Mouse (Mus musculus): ENCODE results near the gene Klhl23. TPM values are rescaled to one million over a fixed set of nuclear protein-coding genes. Genes with fewer than 3 reads are reported as not detected.
A peak's percentile ranks its signal among the peaks of the same experiment; 100 is the strongest.

Gene Klhl23
- total and polyA plus RNA-seq, 3 experiments: 6.8 to 88.2 (median 54.3) TPM

DNA sequence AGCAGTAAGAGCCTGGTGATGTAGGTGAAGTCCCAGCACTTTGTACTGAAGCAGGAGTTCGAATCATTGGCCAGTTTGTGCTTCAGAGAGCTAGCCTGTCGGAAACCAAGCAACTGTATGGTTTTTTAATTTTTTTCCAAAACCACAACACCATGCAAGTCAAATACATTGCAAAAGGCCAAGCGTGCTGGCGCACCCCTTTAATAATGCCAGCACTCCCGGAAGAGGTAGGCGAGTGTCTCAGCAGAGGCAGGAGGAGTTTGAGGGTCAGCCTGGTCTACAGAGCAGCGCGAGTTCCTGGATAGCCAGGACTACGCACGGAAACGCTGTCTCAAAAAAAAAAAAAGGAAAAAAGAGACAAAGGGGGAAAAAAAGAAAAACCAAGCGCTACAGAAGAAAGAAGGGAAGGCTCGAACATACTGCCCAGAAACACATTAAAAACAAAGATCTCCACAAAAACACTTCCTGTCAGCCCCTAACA is 39.3 kb downstream of the Klhl23 start:
- H3K4me3 ChIP-seq (ENCODE audit: low read depth, low read length): peak overlapping the region; percentile 94
- ATAC-seq (ENCODE audit: extremely low read depth, insufficient number of reproducible peaks, low FRiP score, poor library complexity, severe bottlenecking): peak; percentile 75
- H3K36me3 ChIP-seq (replicated peaks): peaks cover 14% of the 10 kb centered on the region
- TF ChIP-seq GATA2 (IDR thresholded peaks at IDR 0.05; ENCODE audit: borderline replicate concordance, low read depth, low read length) (no peak), CTCF (IDR thresholded peaks at IDR 0.05; ENCODE audit: low read depth, low read length) (no peak), TAL1 (conservative IDR thresholded peaks at IDR 0.05; ENCODE audit: low read depth, low read length) (no peak), POLR2AphosphoS5 (IDR thresholded peaks at IDR 0.05; ENCODE audit: insufficient replicate concordance, low read depth, low read length) (no peak), GATA1 (IDR thresholded peaks at IDR 0.05; ENCODE audit: borderline replicate concordance, low read length) (no peak)
- no peaks in the 10 kb centered on the region for H3K9me3 ChIP-seq (replicated peaks)
- peaks cover 26% of the 10 kb centered on the region for H3K4me1 ChIP-seq (ENCODE audit: insufficient read depth, low read depth, low read length)
- peak; percentile 6 for DNase-seq (ENCODE audit: low spot score)
- no peaks in the 10 kb centered on the region for H3K27me3 ChIP-seq (ENCODE audit: insufficient read depth, low read length)

DNA sequence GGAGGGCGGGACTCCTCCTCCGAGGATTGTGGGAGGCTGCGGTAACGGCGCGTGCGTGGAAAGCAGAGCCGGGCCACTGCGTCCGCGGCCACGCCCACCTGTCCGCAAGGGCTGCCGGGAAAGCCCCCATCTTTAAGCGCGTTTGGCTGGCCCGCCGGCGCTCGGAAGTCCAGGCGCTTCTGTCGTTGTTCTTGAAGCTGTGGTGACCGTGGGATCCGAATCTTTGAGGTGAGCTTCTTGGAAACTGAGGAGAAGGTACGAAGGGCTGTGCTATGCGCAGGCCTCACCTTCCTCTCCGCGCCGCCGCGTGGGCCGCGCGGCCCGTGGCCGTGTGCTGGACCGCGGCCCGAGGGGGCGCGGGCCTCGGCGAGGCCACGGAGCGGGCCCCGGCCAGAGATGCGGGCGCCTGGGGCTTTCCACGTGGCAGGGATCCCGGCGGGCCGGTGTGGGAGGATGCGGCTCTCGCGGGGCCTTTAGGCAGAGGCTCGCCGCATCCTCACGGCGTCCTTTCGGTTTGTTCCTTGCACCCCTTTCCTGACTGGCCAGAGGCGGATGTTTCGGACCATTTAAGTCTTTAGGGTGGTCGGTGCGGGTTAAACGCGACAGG is 39.8 kb downstream of the Klhl23 start, which contains the start of gene Ssb:
Ssb (plus strand) TSS at position 78 of the 607 bp plus-strand sequence.
- Histone ChIP-seq H3K4me1 (ENCODE audit: insufficient read depth, low read depth, low read length) (peaks cover 26% of the 10 kb centered on the region), H3K27me3 (ENCODE audit: insufficient read depth, low read length) (no peaks in the 10 kb centered on the region), H3K36me3 (replicated peaks) (peaks cover 18% of the 10 kb centered on the region), H3K4me3 (ENCODE audit: low read depth, low read length) (peak within 1 kb of the TSS; percentile 94), H3K9me3 (replicated peaks) (no peaks in the 10 kb centered on the region)
- ATAC-seq (ENCODE audit: extremely low read depth, insufficient number of reproducible peaks, low FRiP score, poor library complexity, severe bottlenecking): peak; percentile 65; the same call in 1 of the 2 replicates
- DNase-seq (ENCODE audit: low spot score): peak; percentile 84
- no peak for TF ChIP-seq GATA1 (IDR thresholded peaks at IDR 0.05; ENCODE audit: borderline replicate concordance, low read length)
- no peak for TF ChIP-seq CTCF (IDR thresholded peaks at IDR 0.05; ENCODE audit: low read depth, low read length)
- TF ChIP-seq TAL1 (conservative IDR thresholded peaks at IDR 0.05; ENCODE audit: low read depth, low read length): no peak
- TF ChIP-seq POLR2AphosphoS5 (IDR thresholded peaks at IDR 0.05; ENCODE audit: insufficient replicate concordance, low read depth, low read length): no peak
- no peak for TF ChIP-seq GATA2 (IDR thresholded peaks at IDR 0.05; ENCODE audit: borderline replicate concordance, low read depth, low read length)

DNA sequence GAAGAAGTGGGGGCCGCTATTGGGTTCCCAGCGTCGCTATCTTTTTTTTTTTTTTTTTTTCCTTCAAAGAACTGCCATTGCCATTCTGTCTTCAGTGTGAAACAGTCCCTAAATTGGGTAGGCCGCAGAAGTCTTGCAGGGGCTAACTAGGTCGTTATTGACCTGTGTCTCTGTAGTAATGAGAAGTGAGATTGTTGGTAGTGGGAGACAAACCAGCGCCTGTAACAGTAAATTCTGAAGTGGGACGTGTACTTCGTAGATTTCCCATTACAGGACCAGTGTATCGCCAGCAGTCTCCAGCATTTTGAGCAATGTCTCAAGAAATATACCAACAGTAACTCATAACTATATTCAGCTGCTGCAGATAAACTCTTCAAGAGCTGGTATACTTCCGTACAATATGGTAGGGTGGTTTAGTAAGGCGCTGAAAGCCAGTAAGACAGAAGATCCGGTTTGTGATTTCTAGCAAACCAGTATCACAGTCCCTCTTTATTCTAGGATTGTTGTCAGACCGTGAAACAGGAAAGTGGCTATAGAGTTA is 40.4 kb downstream of the Klhl23 start:
- DNase-seq (ENCODE audit: low spot score): no peak
- no peaks in the 10 kb centered on the region for H3K9me3 ChIP-seq (replicated peaks)
- H3K4me3 ChIP-seq (ENCODE audit: low read depth, low read length): peak overlapping the region; percentile 94
- TF ChIP-seq POLR2AphosphoS5 (IDR thresholded peaks at IDR 0.05; ENCODE audit: insufficient replicate concordance, low read depth, low read length) (no peak), CTCF (IDR thresholded peaks at IDR 0.05; ENCODE audit: low read depth, low read length) (no peak), GATA2 (IDR thresholded peaks at IDR 0.05; ENCODE audit: borderline replicate concordance, low read depth, low read length) (no peak), GATA1 (IDR thresholded peaks at IDR 0.05; ENCODE audit: borderline replicate concordance, low read length) (no peak), TAL1 (conservative IDR thresholded peaks at IDR 0.05; ENCODE audit: low read depth, low read length) (no peak)
- ATAC-seq (ENCODE audit: extremely low read depth, insufficient number of reproducible peaks, low FRiP score, poor library complexity, severe bottlenecking): 0 out of 2 replicates have a peak, but pooled peaks have one; percentile 22
- H3K27me3 ChIP-seq (ENCODE audit: insufficient read depth, low read length): no peaks in the 10 kb centered on the region
- peaks cover 24% of the 10 kb centered on the region for H3K36me3 ChIP-seq (replicated peaks)
- peaks cover 23% of the 10 kb centered on the region for H3K4me1 ChIP-seq (ENCODE audit: insufficient read depth, low read depth, low read length)

DNA sequence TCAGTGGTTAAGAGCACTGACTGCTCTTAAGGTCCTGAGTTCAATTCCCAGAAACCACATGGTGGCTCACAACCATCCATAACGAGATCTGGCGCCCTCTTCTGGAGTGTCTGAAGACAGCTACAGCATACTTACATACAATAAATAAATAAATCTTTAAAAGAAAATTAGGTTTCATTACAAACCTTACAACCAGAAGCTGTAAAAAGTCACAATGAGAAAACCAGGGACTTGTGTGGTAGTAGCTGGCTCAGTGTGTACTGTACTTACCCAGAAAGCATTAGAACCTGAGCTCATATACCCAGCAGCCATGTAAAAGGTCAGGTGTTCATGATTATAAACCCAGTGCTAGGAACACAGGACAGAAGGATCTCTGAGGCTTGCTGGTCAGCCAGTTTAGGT is 62.2 kb downstream of the Klhl23 start:
- H3K4me3 ChIP-seq (ENCODE audit: low read depth, low read length): peak overlapping the region; percentile 80
- no peaks in the 10 kb centered on the region for H3K27me3 ChIP-seq (ENCODE audit: insufficient read depth, low read length)
- H3K4me1 ChIP-seq (ENCODE audit: insufficient read depth, low read depth, low read length): peaks cover 22% of the 10 kb centered on the region
- DNase-seq (ENCODE audit: low spot score): no peak
- TF ChIP-seq GATA2 (IDR thresholded peaks at IDR 0.05; ENCODE audit: borderline replicate concordance, low read depth, low read length): no peak
- H3K36me3 ChIP-seq (replicated peaks): peaks cover 22% of the 10 kb centered on the region
- no peaks in the 10 kb centered on the region for H3K9me3 ChIP-seq (replicated peaks)
- ATAC-seq (ENCODE audit: extremely low read depth, insufficient number of reproducible peaks, low FRiP score, poor library complexity, severe bottlenecking): no peak

DNA sequence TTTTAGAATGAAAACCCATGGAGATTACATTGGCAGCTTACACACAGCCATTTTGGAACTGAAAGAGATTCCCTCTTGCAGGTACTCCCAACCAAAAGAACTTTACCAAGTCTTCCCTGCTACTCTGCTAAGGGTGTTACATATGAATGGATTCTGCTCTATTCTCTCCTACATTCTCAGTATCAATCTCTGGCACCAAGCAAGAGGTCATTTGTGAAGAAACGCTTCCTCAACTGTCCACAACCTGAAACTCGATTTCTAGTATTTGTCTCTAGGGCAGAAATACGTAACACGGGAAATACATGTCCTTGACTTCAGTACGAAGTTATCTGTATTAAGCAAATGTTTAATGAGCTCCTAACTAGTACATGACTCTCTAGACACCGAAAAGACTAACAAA is 62.8 kb downstream of the Klhl23 start:
- Histone ChIP-seq H3K36me3 (replicated peaks) (peaks cover 16% of the 10 kb centered on the region), H3K4me1 (ENCODE audit: insufficient read depth, low read depth, low read length) (peaks cover 22% of the 10 kb centered on the region), H3K27me3 (ENCODE audit: insufficient read depth, low read length) (no peaks in the 10 kb centered on the region), H3K4me3 (ENCODE audit: low read depth, low read length) (peak overlapping the region; percentile 80), H3K9me3 (replicated peaks) (no peaks in the 10 kb centered on the region)
- DNase-seq (ENCODE audit: low spot score) (no peak), ATAC-seq (ENCODE audit: extremely low read depth, insufficient number of reproducible peaks, low FRiP score, poor library complexity, severe bottlenecking) (no peak)
- TF ChIP-seq TAL1 (conservative IDR thresholded peaks at IDR 0.05; ENCODE audit: low read depth, low read length): no peak
- TF ChIP-seq POLR2AphosphoS5 (IDR thresholded peaks at IDR 0.05; ENCODE audit: insufficient replicate concordance, low read depth, low read length): no peak
- no peak for TF ChIP-seq GATA1 (IDR thresholded peaks at IDR 0.05; ENCODE audit: borderline replicate concordance, low read length)
- TF ChIP-seq GATA2 (IDR thresholded peaks at IDR 0.05; ENCODE audit: borderline replicate concordance, low read depth, low read length): no peak
- no peak for TF ChIP-seq CTCF (IDR thresholded peaks at IDR 0.05; ENCODE audit: low read depth, low read length)

DNA sequence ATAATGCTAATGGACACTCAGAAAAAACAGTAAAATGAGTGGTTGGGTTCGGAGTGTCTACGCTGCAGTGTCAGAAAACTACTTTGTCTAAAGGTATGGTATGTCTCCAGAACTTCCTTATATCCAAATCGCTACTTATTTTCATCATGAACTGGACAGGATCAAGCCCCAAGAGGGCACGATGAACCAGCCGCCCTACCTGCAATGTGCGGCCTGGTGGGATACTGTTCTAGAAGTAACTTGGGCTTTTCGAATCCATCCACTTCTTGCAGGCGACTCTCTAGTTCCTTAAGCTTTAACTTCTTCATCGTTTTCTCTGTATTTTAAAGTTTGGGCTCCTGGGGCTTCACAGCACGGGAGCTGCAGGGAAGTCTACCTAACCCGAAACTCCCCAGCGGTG is 63.3 kb downstream of the Klhl23 start:
- TF ChIP-seq CTCF (IDR thresholded peaks at IDR 0.05; ENCODE audit: low read depth, low read length) (no peak), GATA2 (IDR thresholded peaks at IDR 0.05; ENCODE audit: borderline replicate concordance, low read depth, low read length) (no peak), POLR2AphosphoS5 (IDR thresholded peaks at IDR 0.05; ENCODE audit: insufficient replicate concordance, low read depth, low read length) (no peak), GATA1 (IDR thresholded peaks at IDR 0.05; ENCODE audit: borderline replicate concordance, low read length) (no peak), TAL1 (conservative IDR thresholded peaks at IDR 0.05; ENCODE audit: low read depth, low read length) (no peak)
- peaks cover 11% of the 10 kb centered on the region for H3K36me3 ChIP-seq (replicated peaks)
- no peaks in the 10 kb centered on the region for H3K27me3 ChIP-seq (ENCODE audit: insufficient read depth, low read length)
- no peaks in the 10 kb centered on the region for H3K9me3 ChIP-seq (replicated peaks)
- DNase-seq (ENCODE audit: low spot score) (no peak), ATAC-seq (ENCODE audit: extremely low read depth, insufficient number of reproducible peaks, low FRiP score, poor library complexity, severe bottlenecking) (no peak)
- peak overlapping the region; percentile 80 for H3K4me3 ChIP-seq (ENCODE audit: low read depth, low read length)
- peaks cover 22% of the 10 kb centered on the region for H3K4me1 ChIP-seq (ENCODE audit: insufficient read depth, low read depth, low read length)

Measured in G1E (cell line).